Mouse (Mus musculus): ENCODE measurements around the gene Tex14.
"Not testable (repeated sequence)": the region's sequence is repeated elsewhere in the genome, so short reads cannot be mapped to it uniquely, and the experiment has no call there.

DNA sequence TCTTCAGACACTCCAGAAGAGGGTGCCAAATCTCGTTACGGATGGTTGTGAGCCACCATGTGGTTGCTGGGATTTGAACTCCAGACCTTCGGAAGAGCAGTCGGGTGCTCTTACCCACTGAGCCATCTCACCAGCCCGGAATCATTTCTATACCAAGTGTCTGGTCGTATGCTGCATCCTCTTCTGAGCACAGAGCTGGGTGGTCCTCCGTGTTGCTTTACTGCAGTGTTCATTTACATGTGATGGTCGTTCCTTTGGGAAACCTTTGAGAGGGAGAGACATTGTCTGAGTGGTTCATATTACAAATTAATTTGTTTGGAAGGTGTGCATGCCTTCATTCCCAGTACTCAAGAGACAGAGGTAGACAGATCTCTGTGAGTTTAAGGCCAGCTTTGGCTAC, 47.9 kb downstream of the Tex14 start:
- not testable (repeated sequence) for TF ChIP-seq USF1 (IDR thresholded peaks at IDR 0.05; ENCODE audit: low read depth); MAX (IDR thresholded peaks at IDR 0.05); CTCF (IDR thresholded peaks at IDR 0.05; ENCODE audit: control insufficient read depth, insufficient read depth, insufficient read length); MYOG (IDR thresholded peaks at IDR 0.05; ENCODE audit: control insufficient read depth, extremely low read depth, insufficient read length); FOSL1 (IDR thresholded peaks at IDR 0.05; ENCODE audit: insufficient read depth, low read length, poor library complexity, severe bottlenecking); CEBPB (IDR thresholded peaks at IDR 0.05; ENCODE audit: low read depth); MYOD1 (IDR thresholded peaks at IDR 0.05; ENCODE audit: control insufficient read depth, insufficient read length, low read depth)

All from C2C12 (cell line).